Mouse (Mus musculus): ENCODE measurements around the gene Rad51b. TPM values are rescaled to one million over a fixed set of nuclear protein-coding genes. Genes with fewer than 3 reads are reported as not detected.

Gene Rad51b
- total RNA-seq, 4 experiments from 2014 or later = 0.35 to 0.74 (median 0.48) TPM

DNA sequence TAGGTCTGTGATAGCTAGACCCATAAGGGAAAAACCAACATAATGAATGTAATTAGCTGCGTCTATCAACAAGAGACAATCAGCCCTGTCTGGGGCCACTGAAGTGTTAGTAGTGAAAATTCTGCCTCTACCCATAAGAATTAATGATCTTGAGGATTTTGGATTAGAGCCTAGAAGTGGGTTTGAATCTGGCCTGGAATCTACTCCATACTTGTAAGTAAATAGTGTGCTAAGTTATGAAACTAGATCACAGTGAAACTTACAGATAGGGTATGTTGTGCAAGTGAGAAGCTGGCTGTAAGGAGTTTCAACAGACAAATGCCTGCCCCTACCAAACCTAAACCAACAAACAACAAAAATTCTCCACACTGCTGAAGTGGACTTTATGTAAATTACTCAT lies 83.1 kb downstream of the Rad51b start:
- no peak for DNase-seq

DNA sequence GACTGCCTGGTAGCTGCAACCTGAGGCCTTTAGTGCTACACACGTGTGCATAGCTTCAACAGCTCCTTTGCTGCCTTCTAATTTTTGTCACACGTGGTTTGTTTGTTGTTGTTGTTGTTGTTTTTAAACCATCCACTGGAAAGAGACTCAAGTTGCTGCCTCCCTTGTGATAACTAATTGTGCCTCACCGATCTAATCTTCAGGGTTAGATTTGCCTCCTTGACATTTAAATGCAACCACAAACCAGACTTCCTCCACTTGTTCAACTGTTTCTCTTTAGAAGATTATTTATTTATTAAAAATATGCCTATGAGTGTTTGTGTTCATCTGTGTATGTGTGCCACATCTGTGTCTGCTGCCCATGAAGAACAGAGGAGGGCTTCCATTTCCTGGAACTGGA lies 84.4 kb downstream of the Rad51b start:
- no peak for DNase-seq

DNA sequence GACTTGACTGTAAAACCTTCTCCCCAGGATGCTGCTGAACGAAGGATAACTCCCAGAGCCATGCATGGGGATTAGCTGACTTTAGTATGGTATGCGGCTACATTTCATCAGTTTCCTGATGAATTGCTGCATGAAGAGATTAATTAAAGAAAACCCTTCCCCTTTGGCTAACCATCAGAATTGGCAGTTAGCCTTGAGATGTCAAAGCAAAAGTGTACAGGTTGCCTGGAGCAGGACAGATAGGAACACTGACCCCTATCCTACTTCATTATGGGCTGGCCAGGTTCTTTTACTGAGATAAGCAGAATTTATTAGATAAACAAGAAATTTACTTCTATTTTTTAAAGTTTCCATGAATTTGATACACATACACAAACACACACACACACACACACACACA lies 85.3 kb downstream of the Rad51b start:
- DNase-seq = no peak

DNA sequence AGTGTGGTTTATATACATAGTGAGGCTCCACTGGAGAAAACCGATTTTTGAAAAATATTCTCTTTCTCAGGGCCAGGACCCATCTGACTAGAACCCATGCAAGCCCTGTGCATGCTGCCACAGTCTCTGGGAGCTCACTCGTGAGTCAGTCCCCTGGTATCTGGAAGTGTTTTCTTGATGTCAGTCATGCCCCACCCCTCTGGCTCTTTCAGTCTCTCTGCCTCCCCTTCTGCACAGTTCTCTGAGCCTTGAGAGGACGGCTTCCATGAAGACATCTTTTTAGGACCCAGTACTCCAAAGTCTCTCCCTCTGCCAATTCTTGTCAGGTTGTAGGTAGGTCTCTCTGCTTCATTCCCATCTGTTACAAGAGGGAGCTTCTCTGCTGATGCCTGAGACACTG lies 86.5 kb downstream of the Rad51b start:
- peak; percentile 14 for DNase-seq

DNA sequence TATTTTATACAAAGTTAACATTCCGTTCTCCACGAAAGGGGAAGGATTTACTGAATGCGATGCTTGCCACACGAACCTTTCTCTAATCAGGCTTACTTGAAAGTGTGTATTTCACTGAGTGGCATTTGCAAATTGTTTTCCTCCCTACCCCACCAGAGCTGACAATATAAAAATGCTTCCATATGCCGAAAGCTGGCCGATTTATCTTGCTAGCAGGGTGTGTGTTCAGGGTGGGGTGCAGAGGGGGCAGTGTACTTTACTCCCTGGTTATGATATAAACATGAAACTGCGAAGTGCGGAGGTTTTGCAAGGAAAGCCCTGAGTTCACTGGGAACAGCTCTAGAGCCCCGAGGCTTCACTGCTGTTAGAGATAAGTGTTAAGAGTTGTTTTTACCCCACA lies 87.7 kb downstream of the Rad51b start:
- DNase-seq = no peak

DNA sequence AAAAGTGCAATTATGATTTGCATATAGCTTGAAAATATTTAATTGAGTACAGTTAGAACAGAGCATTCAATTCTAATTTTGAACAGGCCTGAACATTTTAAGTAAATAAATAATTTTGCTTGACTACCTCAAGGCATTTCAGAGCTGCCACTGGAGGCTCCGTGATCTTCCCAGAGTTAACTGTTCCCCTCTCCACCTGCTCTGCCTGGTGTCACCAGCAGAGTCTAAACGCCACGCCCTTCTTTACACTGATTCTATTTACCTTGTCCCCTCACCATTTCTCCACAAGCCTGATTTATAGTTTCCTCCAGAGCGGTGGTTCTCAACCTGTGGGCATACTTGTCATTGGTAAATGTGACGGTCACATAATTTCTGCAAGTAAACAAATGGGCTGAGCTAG lies 88.1 kb downstream of the Rad51b start:
- no peak for DNase-seq

DNA sequence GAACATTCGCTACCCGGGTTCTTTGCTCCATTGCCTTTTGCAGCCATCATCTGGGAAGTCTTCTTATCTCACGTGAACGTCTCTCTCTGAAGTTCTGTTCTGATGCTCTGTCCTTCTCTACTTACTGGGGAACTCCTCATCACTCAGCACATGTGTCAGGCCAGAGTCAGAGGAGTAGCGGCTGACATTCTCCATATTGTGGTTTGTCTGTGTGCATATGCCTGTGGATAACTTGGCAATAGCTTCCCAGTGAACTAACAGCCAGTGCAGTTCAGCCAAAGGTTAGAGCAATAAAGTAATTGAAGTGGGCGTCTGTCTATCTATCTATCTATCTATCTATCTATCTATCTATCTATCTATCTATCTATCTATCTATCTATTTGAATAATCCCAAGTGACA lies 90.8 kb downstream of the Rad51b start:
- no peak for DNase-seq

DNA sequence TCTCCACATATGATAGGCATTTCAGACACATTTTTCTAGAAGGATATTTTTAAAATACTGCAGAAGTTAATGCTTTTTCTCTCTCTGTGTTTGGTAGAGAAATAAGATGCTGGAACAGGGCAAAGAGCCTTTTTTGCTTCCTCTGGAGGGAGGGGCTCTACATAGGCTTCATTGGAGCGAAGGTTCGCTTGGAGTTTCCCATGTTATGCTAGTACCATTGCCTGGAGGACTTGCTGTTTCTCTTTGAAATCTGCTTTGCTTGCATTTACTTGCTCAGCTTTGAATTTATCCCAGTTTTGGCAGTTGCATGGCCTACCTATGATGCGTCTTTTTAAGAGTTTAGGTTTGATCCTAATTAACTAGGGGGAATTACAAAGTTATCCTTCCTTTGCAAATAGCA lies 92.2 kb downstream of the Rad51b start:
- no peak for DNase-seq

DNA sequence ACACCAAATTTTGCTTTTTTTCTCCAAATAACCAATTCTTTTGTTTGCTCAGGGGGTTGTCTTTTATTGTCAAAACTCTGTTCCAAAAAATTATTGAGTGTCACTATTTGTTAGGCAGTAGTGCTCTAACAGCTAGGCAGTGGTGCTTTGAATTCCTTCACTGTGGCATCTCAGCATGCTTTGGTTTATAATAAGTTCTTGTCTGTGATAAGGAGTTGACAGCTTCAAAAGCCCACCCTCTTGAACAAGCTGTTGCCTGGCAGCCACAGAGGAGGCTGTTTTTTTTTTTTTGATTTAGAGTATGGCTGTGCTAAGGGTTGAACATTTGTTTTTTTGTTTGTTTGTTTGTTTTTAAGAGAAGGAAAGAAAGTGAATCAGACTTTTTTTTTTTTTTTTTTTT lies 92.9 kb downstream of the Rad51b start:
- no peak for DNase-seq

DNA sequence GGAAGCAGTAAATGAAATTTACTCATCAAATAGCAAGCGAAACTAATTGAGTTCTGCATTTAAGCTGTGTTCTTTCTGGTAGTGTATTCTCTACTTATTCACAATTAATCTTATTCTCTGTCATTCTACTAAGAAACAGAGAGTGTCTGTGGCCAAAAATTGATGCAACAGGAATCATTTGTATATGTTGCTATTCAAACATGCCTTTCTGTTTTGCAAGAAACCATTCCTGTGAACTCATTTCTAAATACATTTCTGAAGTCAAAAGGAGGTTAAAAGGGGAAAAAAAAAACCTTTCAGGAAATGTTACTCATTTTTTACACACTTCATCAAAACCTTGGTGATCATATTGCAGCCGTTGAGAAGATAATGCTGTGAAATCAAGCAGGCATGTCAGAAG lies 96.6 kb downstream of the Rad51b start:
- DNase-seq = no peak

DNA sequence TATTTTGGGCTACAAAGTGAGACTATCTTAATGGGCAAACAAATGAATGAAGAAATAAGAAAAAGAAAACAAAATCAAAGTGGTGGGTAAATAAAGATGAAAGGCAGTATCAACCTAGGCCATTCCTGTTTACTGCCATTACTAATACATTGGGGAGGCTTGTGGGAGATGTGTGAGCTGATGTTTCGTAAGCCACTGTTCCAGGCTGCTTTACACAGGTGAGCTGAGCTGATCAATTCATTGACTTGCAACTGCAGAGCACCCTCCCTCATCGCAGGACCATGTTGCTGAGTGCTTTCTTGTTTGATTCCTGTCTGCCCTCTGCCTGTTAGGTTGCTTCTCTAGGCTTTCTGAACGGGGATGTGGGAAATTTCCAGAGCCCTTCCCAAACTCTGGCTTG lies 106.9 kb downstream of the Rad51b start:
- DNase-seq = no peak

DNA sequence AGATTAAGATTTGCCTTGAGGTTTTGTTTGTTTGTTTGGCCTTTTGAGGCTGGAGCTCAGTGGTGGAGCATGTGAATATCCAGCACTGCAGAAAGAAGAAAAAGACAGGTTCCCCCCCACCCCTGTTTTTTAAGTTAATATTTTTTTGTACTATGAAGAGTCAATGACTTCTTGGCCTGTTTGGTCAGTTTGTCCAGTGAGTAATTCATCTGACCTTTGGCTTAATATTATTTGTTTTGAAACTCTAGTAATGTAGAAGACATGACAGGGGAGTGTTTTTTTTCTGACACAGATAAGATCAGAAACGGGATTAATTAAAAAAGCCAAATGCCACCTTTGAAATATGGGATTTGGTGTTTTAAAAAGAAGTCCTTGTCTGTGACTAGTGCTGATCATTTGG lies 107.4 kb downstream of the Rad51b start:
- DNase-seq = no peak

DNA sequence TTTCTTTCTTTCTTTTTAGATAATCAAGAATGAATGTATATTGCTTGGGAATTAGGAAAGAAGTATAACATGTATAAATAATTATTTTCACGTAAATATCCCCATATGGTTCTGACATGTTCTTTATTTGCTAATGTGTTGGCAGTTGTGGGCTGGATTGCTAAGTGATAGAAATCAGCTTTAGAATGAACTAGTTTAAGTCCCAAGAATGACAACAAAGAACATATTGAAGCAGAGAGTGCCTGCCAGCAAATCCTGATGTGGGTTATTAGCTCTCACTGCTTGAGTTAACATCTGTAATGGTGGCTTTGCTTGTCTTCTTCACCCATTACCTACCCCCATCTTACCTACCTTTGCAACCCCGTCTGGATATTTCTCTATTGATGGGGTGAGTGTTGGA lies 111.6 kb downstream of the Rad51b start:
- no peak for DNase-seq

DNA sequence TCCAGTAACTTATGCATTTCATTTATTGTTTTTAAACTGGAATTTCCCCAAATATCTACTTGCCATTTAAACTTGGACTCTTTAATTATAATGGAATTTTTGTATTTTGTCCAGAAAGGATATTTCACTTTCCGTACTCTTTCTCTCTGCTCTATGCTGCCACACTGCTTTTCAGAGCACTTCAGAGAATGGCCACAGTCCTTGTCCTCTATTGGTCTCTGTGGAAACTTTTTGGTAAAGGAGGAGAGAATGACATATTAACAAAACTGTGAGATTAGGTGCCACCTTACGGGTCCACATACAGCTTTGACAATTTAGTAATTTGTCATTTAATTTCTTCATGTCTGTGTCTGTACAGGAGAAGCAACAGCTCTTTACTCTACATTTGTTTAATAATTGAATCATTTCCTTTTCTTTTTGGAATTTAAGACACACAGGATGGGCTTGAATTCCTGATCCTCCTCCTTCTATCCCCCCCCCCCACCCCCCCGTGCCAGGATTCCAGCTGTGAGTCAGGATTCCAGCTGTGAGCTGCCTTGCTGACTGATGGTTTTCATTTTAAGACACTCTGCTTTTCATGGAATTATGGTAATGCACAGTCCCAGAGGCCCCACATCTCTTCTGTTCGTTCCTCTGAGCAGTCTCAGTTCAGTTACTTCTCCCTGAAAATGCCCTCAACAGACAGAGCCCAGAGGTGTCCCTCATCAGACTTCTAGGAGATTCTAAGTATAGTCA lies 112.2 kb downstream of the Rad51b start:
- no peak for DNase-seq

DNA sequence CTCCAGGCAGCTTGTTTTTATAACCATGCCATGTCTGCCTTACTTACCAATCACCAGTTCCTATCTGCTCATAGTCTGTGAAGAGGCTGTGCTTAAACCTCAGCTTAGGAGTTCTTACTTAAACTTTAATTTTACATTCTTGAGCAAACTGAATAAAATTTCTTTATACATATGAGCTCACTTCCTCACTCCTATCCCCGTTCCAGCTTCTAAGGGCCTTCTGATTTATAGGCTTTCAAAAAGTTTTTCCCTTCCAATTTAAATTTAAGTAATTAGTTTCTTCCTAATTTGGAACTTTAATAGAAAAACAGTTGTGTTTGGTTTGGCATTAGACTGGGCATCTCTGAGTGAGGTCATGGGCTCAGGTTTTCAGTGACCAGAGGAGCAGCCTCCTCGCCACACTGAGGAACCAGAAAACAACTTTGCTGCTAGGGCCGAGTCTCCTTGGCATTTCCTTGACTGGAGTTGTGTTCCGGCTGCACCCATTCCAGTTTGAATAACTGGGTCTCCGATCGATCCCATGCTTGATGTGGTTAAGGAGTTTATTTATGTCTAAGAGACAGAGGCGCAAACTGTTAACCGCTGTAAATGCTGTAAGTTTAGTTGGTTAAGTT lies 115.9 kb downstream of the Rad51b start:
- DNase-seq = no peak

DNA sequence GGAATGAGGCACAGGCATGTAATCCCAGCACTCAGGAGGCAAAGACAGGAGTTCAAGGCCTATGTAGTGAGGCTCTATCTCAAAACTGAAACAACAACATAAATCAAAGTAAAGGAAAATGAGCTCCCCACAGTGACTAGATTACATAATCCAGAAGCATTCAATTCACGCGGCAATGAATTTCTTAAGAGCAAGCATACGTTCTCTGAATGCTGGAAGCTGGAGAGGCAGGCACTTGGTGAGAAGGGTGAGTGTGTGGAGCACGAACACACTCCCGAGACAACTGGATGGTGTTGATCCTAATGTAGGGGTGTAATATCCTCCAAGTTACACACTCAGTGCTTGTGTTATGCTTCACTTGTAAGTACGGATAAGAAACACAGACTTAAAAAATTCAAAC lies 120.3 kb downstream of the Rad51b start:
- no peak for DNase-seq

DNA sequence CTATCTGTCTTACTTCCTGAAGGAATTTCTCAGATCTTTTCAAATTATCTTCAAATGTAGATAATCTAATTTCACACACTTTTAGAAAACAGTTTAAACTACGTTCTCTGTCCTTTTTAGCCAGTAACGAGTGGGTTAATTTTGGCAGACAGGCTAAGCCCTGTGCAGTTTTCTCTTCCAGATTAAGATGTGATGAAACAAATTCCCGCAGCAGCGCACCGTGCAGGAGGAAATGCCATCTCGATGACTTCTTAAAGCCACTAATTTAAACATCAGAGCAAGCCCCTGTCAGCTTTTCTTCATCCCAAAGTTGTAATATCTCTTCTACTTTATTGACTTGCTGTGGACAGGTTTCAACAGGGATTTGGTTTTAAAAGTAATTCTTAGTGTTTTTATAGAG lies 123.5 kb downstream of the Rad51b start:
- no peak for DNase-seq

DNA sequence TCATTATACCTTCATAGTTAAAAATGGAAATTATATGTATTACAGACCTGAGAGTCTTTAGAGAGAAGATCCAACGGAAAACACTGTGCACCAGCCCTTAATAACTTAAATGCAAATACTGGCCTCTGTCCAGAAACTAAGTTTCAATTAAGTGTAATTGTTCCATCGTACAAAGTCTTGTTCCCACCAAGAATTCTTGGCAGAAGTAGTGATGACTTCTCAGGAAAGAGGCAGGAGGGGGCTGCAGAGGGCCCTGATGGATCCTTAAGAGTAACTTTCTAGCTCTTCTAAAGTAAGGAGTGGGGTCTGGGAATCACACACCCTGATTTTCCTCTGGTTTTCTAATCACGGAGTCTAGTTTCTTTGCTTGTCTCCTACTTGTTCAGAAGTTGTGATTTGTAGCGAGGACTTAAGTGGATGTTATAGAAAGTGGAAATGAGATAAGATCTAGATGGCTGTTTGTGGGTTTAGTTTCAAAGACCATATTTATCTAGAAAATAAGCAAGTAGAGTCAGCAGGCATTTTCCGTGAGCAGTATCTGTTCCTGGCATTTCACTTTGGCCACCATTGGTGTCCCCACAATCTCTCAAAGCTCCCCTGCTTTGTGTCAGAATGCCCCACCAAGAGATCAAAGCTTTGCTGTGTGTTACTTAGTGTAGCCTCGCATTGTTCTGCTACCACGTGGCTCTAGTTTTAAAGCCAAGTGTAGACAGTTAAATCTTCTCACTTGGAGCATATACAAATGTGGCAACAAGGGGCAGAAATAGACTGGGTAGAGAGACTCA lies 132.6 kb downstream of the Rad51b start:
- DNase-seq = no peak

DNA sequence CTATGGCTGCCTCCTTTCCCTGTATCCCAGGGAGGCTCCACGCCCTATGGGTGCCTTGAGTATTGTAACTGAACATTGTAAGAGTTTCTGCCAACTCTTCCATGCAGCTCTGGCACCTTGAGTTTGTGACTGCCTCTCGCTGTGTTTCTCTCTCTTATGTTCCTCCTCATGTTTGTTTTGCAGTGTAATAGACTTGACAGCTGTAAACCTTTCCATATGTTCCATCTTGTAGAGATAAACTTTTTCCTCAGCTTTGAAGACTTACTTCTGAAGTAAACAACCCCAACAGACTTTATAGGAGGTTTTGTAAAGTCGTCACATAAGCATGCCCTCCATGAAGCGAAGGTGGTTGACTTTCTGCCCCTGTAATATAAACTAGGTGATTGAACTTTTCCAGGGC lies 134.1 kb downstream of the Rad51b start:
- no peak for DNase-seq

DNA sequence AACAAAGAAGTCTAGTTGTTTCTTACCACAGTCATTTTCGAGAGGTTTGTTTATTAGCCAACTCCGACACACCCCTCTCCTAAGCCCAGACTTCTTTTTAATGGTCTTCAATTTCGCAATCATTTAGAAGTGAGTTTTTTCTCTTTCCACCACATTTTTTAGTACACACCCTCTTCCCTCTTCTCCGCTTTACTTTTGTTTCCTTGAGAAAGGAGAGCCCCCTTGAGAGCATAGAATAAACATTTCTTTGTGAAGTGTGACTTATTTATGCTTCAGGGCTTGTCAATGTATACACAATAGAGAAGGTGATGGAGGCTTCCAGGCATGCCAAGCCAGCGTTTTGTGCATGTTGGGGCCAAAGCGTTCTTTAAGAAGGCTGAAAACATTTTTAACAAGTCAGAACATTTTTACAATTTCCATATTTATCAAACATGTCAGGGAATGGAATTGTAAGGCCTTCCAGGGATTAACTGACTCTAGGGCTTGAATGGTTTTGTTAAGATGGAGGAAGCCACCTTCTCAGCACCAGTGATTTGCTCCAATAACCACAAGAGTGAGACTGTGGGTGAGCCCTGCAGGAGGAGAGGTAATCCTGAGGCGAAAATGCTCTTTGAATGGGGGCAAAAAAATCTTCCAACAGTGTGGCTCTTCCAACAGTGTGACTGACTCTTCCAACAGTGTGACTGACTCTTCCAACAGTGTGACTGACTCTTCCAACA lies 136.8 kb downstream of the Rad51b start:
- DNase-seq = no peak

DNA sequence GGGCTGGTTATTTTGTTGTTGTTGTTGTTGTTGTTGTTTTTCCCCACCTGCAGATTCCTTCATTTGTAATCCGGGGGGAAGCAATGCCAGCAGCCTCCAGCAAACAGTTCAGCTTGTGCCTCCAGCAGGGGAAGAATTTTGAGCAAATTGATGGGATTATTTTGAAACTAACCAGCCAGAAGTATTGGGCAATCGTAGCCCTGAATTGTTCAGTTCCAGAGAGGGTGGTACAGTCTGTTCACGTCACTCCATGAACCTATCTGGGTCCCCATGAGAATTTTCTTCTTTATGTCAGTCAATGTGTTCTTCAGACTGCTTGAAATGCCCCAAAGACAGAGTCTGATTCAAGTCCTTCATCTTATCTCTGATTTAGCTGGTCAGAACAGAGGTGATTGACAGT lies 138.4 kb downstream of the Rad51b start:
- DNase-seq = no peak

DNA sequence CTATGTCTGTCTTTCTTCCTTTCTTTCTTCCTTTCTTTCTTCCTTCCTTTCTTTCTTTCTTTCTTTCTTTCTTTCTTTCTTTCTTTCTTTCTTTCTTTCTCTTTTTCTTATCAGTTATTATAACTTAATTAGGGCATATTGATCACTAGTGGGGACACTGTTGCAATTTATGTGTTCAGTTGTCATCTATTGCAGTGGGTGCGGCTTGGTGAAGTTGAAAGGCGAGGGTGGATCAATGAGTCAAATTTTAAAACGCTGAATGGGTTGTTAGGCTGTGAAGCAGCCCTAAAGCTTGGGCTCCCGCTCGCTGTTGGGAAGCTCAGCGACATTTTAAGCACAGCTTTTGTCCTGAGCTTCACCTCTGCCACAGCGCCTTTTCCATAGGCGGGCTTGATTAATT lies 139.0 kb downstream of the Rad51b start:
- no peak for DNase-seq

DNA sequence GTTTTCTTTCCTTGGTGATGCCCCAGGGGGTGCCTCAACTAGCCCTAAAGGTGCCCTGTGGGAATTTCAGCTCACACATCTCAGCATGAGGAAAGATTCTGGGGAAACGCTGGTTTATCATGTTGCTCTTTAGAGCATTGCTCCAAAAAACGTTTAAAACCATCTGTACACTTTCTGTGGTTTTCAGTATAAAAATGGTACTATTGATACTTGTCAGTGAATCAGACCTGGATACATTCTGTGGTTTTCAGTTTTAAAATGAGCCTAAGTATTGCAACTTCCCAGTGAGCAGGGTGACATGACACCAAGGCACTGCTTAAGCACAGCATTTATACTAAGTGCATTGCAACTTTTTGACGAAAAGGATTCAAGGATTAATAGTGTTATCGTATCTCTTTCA lies 139.8 kb downstream of the Rad51b start:
- no peak for DNase-seq

Data from adrenal gland, adult 8-10 months (tissue).